Mouse (Mus musculus): Measurements from ENCODE around the gene Slc4a1.
"Not testable (repeated sequence)": the region's sequence is repeated elsewhere in the genome, so short reads cannot be mapped to it uniquely, and the experiment has no call there.

Gene Slc4a1

GRCm38 (mm10) chr11:102398007-102398825 is 32.2 kb upstream of the Slc4a1 start:
- peak in 1 of 2 experiments; percentile 30 for DNase-seq

GRCm38 (mm10) chr11:102396671-102397141 is 30.7 kb upstream of the Slc4a1 start:
- DNase-seq = no peak

GRCm38 (mm10) chr11:102396263-102396662 is 30.3 kb upstream of the Slc4a1 start:
- DNase-seq = no peak

- DNase-seq = no peak
These were observed 29.2 kb upstream of the Slc4a1 start for GRCm38 (mm10) chr11:102395250-102395649.

GRCm38 (mm10) chr11:102394421-102395124 is 28.6 kb upstream of the Slc4a1 start:
- DNase-seq = no peak

GRCm38 (mm10) chr11:102393719-102394420 is 27.9 kb upstream of the Slc4a1 start:
- no peak for DNase-seq

- peak; percentile 58 to 72 for DNase-seq
These were observed 27.2 kb upstream of the Slc4a1 start, which contains the start of gene Rundc3a for GRCm38 (mm10) chr11:102393238-102393634. Gene Rundc3a (plus strand): TSS chr11:102393403.

GRCm38 (mm10) chr11:102392441-102393237 is 26.6 kb upstream of the Slc4a1 start:
- DNase-seq = no peak

GRCm38 (mm10) chr11:102389436-102389835 is 23.4 kb upstream of the Slc4a1 start:
- DNase-seq = not testable (repeated sequence)

- no peak for DNase-seq
These were observed 20.1 kb upstream of the Slc4a1 start for GRCm38 (mm10) chr11:102386121-102386520.

- DNase-seq = no peak
These were observed 19.1 kb upstream of the Slc4a1 start for GRCm38 (mm10) chr11:102385075-102385474.

GRCm38 (mm10) chr11:102384418-102384817 is 18.4 kb upstream of the Slc4a1 start:
- no peak for DNase-seq

- no peak for DNase-seq
These were observed 17.5 kb upstream of the Slc4a1 start for GRCm38 (mm10) chr11:102383365-102384136.

GRCm38 (mm10) chr11:102382794-102383193 is 16.8 kb upstream of the Slc4a1 start:
- DNase-seq = no peak

- DNase-seq = no peak
These were observed 15.5 kb upstream of the Slc4a1 start for GRCm38 (mm10) chr11:102381341-102382100.

GRCm38 (mm10) chr11:102380091-102380490 is 14.1 kb upstream of the Slc4a1 start:
- DNase-seq = no peak

GRCm38 (mm10) chr11:102377186-102377585 is 11.2 kb upstream of the Slc4a1 start:
- peak in 1 of 2 experiments; percentile 21 for DNase-seq

- DNase-seq = no peak
These were observed 10.3 kb upstream of the Slc4a1 start for GRCm38 (mm10) chr11:102376196-102376835.

GRCm38 (mm10) chr11:102375196-102376173 is 9.5 kb upstream of the Slc4a1 start:
- peak; percentile 50 to 69 for DNase-seq
